Mouse (Mus musculus): ENCODE results near the gene Ift57. TPM values are rescaled to one million over a fixed set of nuclear protein-coding genes. Genes with fewer than 3 reads are reported as not detected.

Gene Ift57
- total RNA-seq, 2 experiments from 2014 or later: 53.4 to 54.0 TPM

DNA sequence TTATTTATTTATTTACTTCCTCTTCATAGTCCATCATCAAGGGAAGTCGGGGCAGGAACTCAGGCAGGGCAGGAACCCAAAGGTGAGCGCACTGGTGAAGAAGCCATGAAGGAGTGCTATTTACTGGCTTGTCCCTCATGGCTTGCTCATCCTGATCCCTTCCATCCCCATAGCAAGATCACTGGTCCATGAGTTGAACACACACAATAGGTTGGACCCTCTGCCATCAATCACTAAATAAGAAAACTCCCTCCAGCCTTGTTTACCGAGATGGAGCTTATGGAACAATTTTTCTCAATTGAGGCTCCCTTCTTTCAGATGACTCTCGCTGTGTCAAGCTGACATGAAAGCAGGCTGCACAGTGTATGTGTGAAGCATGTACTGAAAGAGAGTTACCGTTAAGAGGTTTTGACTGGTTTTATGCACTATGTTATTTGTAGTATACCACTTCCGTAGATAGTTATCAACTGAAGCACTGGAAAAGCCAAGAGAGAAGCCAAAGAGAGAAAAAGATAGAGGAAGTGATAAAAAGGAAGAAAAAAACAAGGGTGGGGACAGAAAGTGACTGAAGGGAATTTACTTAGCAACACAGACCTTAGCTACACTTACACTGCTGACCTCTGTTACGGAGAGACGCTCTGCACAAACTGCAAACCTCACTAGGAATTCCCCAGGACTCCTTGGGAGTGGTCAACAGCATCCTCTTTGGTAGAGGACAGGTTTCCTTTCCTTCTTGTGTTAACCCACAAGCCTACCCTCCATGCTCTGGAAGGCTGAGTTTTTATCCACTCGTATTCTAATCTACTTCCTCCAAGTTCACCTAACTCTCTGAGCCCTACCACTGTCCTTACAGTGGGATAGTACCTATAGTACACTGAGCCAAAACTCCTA lies 91.8 kb downstream of the Ift57 start:
- no peak for DNase-seq (ENCODE audit: low spot score in 2 of 2)

- DNase-seq (ENCODE audit: low spot score in 2 of 2): peak; percentile 15 to 25
Measured at GRCm38 (mm10) chr16:49792446-49792878, 93.4 kb downstream of the Ift57 start.

DNA sequence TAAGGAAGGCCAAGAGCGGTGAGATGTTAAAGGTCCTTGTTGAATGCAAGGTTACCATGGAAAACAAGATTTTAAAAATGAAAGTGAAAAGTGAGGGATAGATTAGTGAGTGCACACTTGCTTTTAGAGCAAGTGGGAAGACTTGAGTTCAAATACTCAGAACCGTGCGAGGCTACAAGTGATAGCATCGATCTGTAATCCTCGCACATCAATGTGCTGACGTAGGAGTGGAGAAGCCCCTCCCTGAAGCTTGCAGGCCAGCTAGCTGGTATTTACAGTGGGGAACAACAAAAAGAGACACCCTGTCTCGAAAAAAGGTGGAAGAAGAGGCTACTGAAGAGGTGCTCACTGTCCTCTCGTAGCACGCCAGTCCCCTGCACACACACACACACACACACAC lies 94.6 kb downstream of the Ift57 start:
- no peak for DNase-seq (ENCODE audit: low spot score in 2 of 2)

GRCm38 (mm10) chr16:49796271-49796670 lies 97.2 kb downstream of the Ift57 start:
- DNase-seq (ENCODE audit: low spot score in 2 of 2): no peak

GRCm38 (mm10) chr16:49796954-49797353 lies 97.9 kb downstream of the Ift57 start:
- no peak for DNase-seq (ENCODE audit: low spot score in 2 of 2)

DNA sequence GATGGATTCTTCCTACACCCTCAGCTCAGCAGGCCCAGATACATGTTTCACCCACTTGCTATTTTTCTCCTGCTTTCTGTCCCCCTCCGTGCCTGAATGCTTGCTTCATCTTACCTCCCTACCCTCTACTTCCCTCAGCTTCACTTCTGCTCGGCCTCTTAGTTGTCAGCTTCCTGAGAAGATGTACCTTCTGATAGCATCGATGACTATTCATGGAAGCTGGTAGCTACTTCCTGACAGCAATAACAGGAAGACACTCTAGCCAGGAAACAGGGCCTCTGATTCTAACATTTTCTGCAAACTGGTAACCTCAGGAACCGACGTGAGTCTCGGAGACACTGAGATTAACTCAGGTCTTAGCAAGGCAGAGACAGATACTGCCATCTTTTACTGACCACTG lies 99.8 kb downstream of the Ift57 start:
- DNase-seq (ENCODE audit: low spot score in 2 of 2): no peak

DNA sequence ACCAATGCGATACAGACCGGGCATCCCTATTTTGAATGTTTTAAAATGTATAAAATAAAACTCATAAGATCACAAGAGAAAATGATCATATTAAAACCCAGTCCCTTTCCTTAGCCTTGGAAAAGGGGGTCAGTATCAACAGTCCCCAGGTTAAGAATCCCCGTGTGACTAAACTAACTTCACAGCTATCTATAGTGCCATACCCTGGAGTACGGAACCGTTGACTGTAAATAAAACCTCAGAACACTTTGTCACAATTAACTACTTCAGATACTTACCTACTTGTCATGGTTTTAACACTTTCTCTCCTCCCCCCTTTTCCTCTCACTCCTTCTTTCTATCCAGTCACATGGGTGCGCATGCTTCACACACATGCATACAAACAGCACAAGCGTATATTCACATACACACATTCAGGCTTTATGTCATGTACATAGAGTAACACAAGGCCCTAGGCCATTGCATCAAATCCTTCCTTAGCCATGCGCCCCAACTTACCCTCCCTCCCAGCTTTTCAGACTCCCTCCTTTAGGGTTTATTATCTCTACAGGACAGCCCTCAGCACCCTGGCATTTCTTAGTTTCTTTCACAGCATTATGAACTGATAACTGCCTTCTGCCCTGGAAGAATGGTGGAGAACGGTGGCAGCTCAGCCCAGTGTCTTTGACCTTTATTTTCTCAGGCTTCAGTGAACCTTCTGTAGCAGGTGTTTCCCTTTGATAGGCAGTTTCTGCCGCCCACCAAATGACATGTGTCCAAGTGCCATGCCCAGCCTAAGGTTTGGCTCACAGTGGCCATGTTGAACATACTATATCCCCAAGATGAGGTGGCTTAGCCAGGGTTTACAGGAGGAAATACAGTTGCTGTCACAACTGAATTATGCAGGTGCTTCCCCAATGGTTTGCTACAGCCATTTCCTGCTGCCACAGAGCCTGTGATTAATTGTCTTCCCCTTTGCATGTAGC lies 100.8 kb downstream of the Ift57 start, which contains the start of gene Cd47:
Cd47 (plus strand) TSS at position 937 of the 965 bp plus-strand sequence.
- DNase-seq (ENCODE audit: low spot score in 2 of 2): no peak

GRCm38 (mm10) chr16:49800996-49801395 lies 102.0 kb downstream of the Ift57 start:
- DNase-seq (ENCODE audit: low spot score in 2 of 2): no peak

GRCm38 (mm10) chr16:49801399-49801798 lies 102.4 kb downstream of the Ift57 start:
- no peak for DNase-seq (ENCODE audit: low spot score in 2 of 2)

- DNase-seq (ENCODE audit: low spot score in 2 of 2): no peak
Measured at GRCm38 (mm10) chr16:49802993-49803392, 104.0 kb downstream of the Ift57 start.

DNA sequence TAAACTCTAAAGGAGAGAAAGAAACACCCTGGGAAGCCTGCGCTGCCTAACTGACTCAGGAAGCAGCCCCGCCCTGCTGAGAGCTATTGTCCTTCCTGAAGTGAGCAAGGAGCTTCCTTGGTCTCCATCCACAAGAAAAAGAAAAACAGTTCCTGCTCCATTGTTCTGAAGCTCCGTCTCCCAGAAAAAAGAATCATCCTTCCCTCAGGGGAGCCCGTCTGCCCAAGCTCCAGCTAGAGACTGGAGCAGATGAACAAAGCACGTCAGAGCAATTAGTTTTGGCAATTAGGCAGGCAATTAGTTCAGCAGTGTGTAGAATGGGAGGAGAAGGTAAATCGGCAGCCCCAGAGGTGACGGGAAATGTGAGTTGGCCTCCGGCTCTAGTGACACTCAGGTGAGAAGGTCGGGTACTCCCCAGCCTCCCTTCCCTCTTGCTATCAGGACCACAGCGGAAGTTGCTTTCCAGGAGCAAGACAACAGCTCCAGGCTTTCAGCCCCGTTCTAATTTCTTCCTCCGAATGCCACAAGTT lies 105.0 kb downstream of the Ift57 start:
- DNase-seq (ENCODE audit: low spot score in 2 of 2): no peak

GRCm38 (mm10) chr16:49806920-49807319 lies 107.9 kb downstream of the Ift57 start:
- DNase-seq (ENCODE audit: low spot score in 2 of 2): no peak

DNA sequence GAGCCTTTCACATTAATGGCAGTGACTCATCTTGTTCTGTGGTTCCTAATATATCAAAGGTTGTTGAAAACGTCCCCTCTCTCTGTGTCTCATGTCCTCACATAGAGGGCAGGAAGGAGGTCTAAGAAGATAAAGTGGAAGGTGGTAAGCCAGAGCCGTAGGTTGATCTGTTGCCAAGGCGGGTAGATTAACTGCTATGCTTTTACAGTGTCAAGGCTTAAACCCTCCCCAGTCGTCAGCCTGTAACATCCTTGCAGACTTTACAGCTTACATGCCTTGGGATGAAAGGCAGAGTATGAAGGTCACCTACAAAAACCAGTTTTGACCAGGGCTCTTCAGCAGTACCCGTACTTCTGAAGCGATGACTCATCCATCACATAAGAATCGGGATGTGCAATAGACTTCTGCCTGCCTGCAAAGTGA lies 108.4 kb downstream of the Ift57 start:
- no peak for DNase-seq (ENCODE audit: low spot score in 2 of 2)

DNA sequence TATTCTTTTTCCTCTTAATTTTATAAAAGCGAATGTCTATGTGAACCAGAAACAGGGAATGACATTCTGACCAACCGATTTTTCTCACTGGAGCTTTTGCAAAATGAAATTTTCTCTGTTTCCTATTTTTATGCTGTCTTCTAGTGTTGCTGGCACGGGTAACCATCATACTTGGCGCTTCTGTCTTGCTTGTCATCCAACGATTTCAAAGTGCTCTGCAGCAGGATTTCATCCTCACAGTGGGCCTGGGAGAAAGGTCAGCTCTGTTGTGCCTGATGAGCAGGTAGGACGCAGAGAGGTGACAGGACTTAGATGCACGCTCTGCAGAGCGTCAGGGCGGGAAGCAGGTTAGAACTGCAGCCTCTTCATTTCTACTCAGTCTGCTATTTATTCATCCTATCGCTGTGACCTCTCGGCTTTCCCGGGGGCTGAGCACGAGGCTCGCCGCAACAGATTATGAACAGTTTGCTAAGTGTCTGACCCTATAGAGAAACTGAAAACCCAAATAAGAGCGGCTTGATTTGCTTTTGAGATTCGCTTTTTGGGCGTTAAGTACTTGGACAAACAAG lies 108.9 kb downstream of the Ift57 start:
- peak in 1 of 2 experiments; percentile 22 for DNase-seq (ENCODE audit: low spot score in 2 of 2)

DNA sequence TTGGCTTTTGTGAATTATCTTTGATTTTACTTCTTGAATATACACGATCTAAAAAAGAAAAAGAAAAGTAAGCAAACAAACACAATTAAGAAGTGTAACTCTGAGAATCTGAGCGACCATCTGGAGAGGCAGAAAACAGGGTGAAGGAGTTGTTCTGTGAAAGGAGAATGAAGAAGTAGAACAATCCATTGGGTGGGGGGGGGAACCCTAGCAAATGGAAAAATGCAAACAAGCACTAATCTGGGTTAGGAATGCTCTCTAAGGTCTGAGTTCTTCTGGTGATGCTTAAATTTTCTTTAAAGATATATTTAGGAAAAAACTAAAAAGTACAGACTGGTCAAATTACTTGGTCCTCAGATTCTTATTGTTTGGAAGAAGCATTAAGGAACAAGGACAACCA lies 112.9 kb downstream of the Ift57 start:
- no peak for DNase-seq (ENCODE audit: low spot score in 2 of 2)

DNA sequence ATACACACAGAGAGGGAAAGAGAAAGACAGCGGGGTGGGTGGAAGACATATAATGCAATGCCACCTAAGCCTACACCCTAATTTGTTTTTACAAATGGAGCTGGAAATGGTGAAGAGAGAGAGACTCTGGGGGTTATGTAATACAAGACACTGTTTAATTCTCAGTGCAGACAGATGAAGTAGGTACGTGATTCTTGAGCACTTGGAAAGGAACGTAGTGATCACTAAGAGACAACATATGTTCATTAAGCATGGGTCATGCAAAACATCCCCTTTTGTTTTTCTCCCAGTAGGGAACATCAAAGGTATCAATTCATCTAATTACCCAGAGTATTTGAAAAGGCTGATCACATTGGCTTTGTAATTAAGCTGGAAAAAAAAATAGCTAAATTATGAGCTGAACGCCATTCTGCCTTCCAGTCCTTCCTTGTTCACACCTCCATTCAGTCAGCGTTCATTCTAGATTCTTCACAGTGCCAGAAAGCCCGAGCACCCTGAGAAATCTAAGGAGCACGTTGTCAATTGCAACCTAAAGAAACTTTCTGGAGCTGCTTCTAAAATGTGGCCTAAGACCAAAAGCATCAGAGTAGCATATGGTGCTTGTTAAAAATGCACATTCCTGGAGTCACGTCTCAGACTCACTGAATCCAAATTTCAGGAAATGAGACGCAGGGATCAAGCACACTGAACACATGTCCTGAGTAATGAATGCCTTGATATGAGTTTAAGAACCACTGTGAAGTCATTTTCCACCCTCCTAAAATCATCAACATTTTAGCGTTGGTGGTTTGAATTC lies 114.0 kb downstream of the Ift57 start:
- DNase-seq (ENCODE audit: low spot score in 2 of 2): no peak

GRCm38 (mm10) chr16:49814419-49814818 lies 115.4 kb downstream of the Ift57 start:
- DNase-seq (ENCODE audit: low spot score in 2 of 2): no peak

Data from left cerebral cortex, adult 18-20 months (tissue).